Mouse (Mus musculus) cerebellum, adult 2 months (tissue): Measurements from ENCODE around the gene Id2. TPM values are rescaled to one million over a fixed set of nuclear protein-coding genes. Genes with fewer than 3 reads are reported as not detected.

Source experiments
- DNase-seq, 2 experiments: peaks; one replicate each; pipeline ENCODE4 v3.0.0; 2021
- H3K27ac ChIP-seq: fragments of 200-500 bp; 2 replicates; pipeline ENCODE4 v1.5.1; 2012; ENCODE audit warnings: low read length, control low read depth, inconsistent platforms; ENCODE audit not compliant: insufficient read depth
- H3K27me3 ChIP-seq: fragments of 200-500 bp; 2 replicates; pipeline ENCODE4 v1.6.1; 2012; ENCODE audit warnings: inconsistent platforms, mild to moderate bottlenecking, low read length, moderate library complexity; ENCODE audit not compliant: control insufficient read depth, insufficient read depth
- H3K4me1 ChIP-seq: fragments of 200-500 bp; 2 replicates; pipeline ENCODE4 v1.6.1; 2011; ENCODE audit warnings: low read length; ENCODE audit not compliant: control insufficient read depth, insufficient read depth
- H3K4me3 ChIP-seq: fragments of 200-500 bp; replicated peaks from 2 replicates; pipeline ENCODE3; 2011; ENCODE audit warnings: mild to moderate bottlenecking, low read depth, low read length, control low read depth; ENCODE audit not compliant: insufficient read depth
- CTCF ChIP-seq: fragments of 200-500 bp; IDR thresholded peaks from 2 replicates; pipeline ENCODE4 v1.5.1; 2011; ENCODE audit warnings: low read depth, mild to moderate bottlenecking, control low read depth, low read length, moderate library complexity, borderline replicate concordance; ENCODE audit not compliant: insufficient read depth
- POLR2A ChIP-seq: fragments of 200-500 bp; IDR thresholded peaks from 2 replicates; pipeline ENCODE4 v1.6.1; 2011; ENCODE audit warnings: low read length, control low read depth, borderline replicate concordance; ENCODE audit not compliant: insufficient read depth
- WGBS: fragments of 180-500 bp; shearing (Covaris S2); methylation state at CpG from one replicate; pipeline ENCODE4 v1.1.7; 2018; 5-methylcytosine and 5-hydroxymethylcytosine counted together
- polyA plus RNA-seq: library from polyadenylated mRNA; depleted of rRNA; stranded (reverse); fragments of >200 nt; gene quantifications from 2 replicates; pipeline ENCODE4 v1.2.3, GENCODE M21; 2012; rRNA removed

The Id2 gene
- polyA plus RNA-seq, 1 experiment = 213 TPM

GRCm38 (mm10) chr12:25054963-25055362 is 42.0 kb downstream of the Id2 start:
- DNase-seq = no peak
- 75% methylated on average over 4 of the region's 4 CpGs for WGBS
- H3K4me3 ChIP-seq = no peak overlapping the region

GRCm38 (mm10) chr12:25054511-25054910 is 42.4 kb downstream of the Id2 start:
- TF ChIP-seq POLR2A (no peak), CTCF (no peak)
- WGBS = 84% methylated on average over 7 of the region's 7 CpGs
- no peak overlapping the region for H3K4me3 ChIP-seq
- no peaks in the 10 kb centered on the region for H3K27me3 ChIP-seq
- no peak for DNase-seq
- no peaks in the 10 kb centered on the region for H3K4me1 ChIP-seq
- H3K27ac ChIP-seq = no peak overlapping the region

More at GRCm38 (mm10) chr12:25054963-25055362, 42.0 kb downstream of the Id2 start:
- Histone ChIP-seq H3K27me3 (no peaks in the 10 kb centered on the region), H3K27ac (no peak overlapping the region), H3K4me1 (no peaks in the 10 kb centered on the region)
- no peak for TF ChIP-seq POLR2A
- TF ChIP-seq CTCF = no peak

- DNase-seq = no peak
- no peaks in the 10 kb centered on the region for H3K4me1 ChIP-seq
- H3K27me3 ChIP-seq = no peaks in the 10 kb centered on the region
- no peak overlapping the region for H3K4me3 ChIP-seq
- WGBS = 79% methylated on average over 5 of the region's 5 CpGs
- H3K27ac ChIP-seq = no peak overlapping the region
- TF ChIP-seq POLR2A (no peak), CTCF (no peak)
These were observed 47.7 kb downstream of the Id2 start for GRCm38 (mm10) chr12:25049253-25049652.

- no peak for DNase-seq
- H3K4me3 ChIP-seq = no peak overlapping the region
- no peaks in the 10 kb centered on the region for H3K27me3 ChIP-seq
- no peak overlapping the region for H3K27ac ChIP-seq
- TF ChIP-seq CTCF = no peak
- no peak for TF ChIP-seq POLR2A
- no peaks in the 10 kb centered on the region for H3K4me1 ChIP-seq
- 98% methylated on average over 4 of the region's 4 CpGs for WGBS
These were observed 52.4 kb downstream of the Id2 start for GRCm38 (mm10) chr12:25044579-25044978.

- Histone ChIP-seq H3K27ac (no peak overlapping the region), H3K4me3 (no peak overlapping the region), H3K4me1 (no peaks in the 10 kb centered on the region), H3K27me3 (no peaks in the 10 kb centered on the region)
- no peak for TF ChIP-seq POLR2A
- WGBS = 92% methylated on average over 2 of the region's 2 CpGs
- DNase-seq = no peak
These were observed 52.9 kb downstream of the Id2 start for GRCm38 (mm10) chr12:25044056-25044455.

Other genes with a start within 250 kb of the Id2 start
- 161 and 165 TPM in 2 replicates for gene Kidins220, start 122.2 kb downstream of the Id2 start, polyA plus RNA-seq